Mouse (Mus musculus): ENCODE results near the gene Rab4a. TPM values are rescaled to one million over a fixed set of nuclear protein-coding genes. Genes with fewer than 3 reads are reported as not detected.
A peak's percentile ranks its signal among the peaks of the same experiment; 100 is the strongest.

Rab4a gene
- polyA plus RNA-seq, 1 experiment from 2014 or later: 38.3 TPM

GRCm38 (mm10) chr8:123817747-123818146 is 12.0 kb downstream of the Rab4a start:
- H3K4me2 ChIP-seq: no peak overlapping the region
- H3K4me1 ChIP-seq: peaks cover 69% of the 10 kb centered on the region
- 80% methylated on average over 11 of the region's 11 CpGs for whole genome bisulfite sequencing (ENCODE audit: insufficient replicate concordance)
- H3K36me3 ChIP-seq: peaks cover 42% of the 10 kb centered on the region
- H3K27me3 ChIP-seq (replicated peaks): no peaks in the 10 kb centered on the region
- no peak overlapping the region for H3K4me3 ChIP-seq
- 0 out of 2 replicates have a peak overlapping the region, but pooled peaks have one; percentile 13 for H3K27ac ChIP-seq
- no peak overlapping the region for H3K9ac ChIP-seq
- no peak for ATAC-seq
- peaks cover 2% of the 10 kb centered on the region; the same call in 1 of the 2 replicates for H3K9me3 ChIP-seq (replicated peaks)

GRCm38 (mm10) chr8:123819683-123820610 is 14.2 kb downstream of the Rab4a start:
- H3K9me3 ChIP-seq (replicated peaks): peaks cover 7% of the 10 kb centered on the region; the same call in 1 of the 2 replicates
- 51% methylated on average over 19 of the region's 19 CpGs for WGBS (ENCODE audit: insufficient replicate concordance)
- no peaks in the 10 kb centered on the region for H3K27me3 ChIP-seq (replicated peaks)
- H3K27ac ChIP-seq: peak overlapping the region; percentile 83
- H3K9ac ChIP-seq: peak overlapping the region; percentile 37; the same call in 1 of the 2 replicates
- H3K4me2 ChIP-seq: peak overlapping the region; percentile 61
- H3K4me3 ChIP-seq: peak overlapping the region; percentile 21; the same call in 1 of the 2 replicates
- ATAC-seq: peak; percentile 67
- peaks cover 53% of the 10 kb centered on the region for H3K36me3 ChIP-seq
- H3K4me1 ChIP-seq: peaks cover 78% of the 10 kb centered on the region

GRCm38 (mm10) chr8:123820780-123821179 is 15.0 kb downstream of the Rab4a start:
- no peaks in the 10 kb centered on the region for H3K27me3 ChIP-seq (replicated peaks)
- peak overlapping the region; percentile 28; the same call in 1 of the 2 replicates for H3K9ac ChIP-seq
- 54% methylated on average over 6 of the region's 6 CpGs for WGBS (ENCODE audit: insufficient replicate concordance)
- H3K27ac ChIP-seq: peak overlapping the region; percentile 83; the same call in 1 of the 2 replicates
- ATAC-seq: no peak; the same call in 1 of the 2 replicates
- no peak overlapping the region for H3K4me3 ChIP-seq
- H3K36me3 ChIP-seq: peaks cover 55% of the 10 kb centered on the region
- H3K4me2 ChIP-seq: peak overlapping the region; percentile 61
- peaks cover 7% of the 10 kb centered on the region; the same call in 1 of the 2 replicates for H3K9me3 ChIP-seq (replicated peaks)
- H3K4me1 ChIP-seq: peaks cover 85% of the 10 kb centered on the region

GRCm38 (mm10) chr8:123823111-123823510 is 17.3 kb downstream of the Rab4a start:
- Histone ChIP-seq H3K27ac (peak overlapping the region; percentile 66), H3K36me3 (peaks cover 55% of the 10 kb centered on the region)

GRCm38 (mm10) chr8:123823532-123824123 is 17.8 kb downstream of the Rab4a start:
- Histone ChIP-seq H3K9me3 (replicated peaks) (peaks cover 7% of the 10 kb centered on the region; the same call in 1 of the 2 replicates), H3K36me3 (peaks cover 61% of the 10 kb centered on the region), H3K4me1 (peaks cover 72% of the 10 kb centered on the region), H3K4me2 (peak overlapping the region; percentile 37), H3K27me3 (replicated peaks) (no peaks in the 10 kb centered on the region), H3K27ac (peak overlapping the region; percentile 72), H3K9ac (no peak overlapping the region), H3K4me3 (no peak overlapping the region)
- ATAC-seq: peak; percentile 66
- WGBS (ENCODE audit: insufficient replicate concordance): 40% methylated on average over 18 of the region's 18 CpGs

More at GRCm38 (mm10) chr8:123823111-123823510, 17.3 kb downstream of the Rab4a start:
- Histone ChIP-seq H3K4me1 (peaks cover 77% of the 10 kb centered on the region), H3K27me3 (replicated peaks) (no peaks in the 10 kb centered on the region), H3K9me3 (replicated peaks) (peaks cover 7% of the 10 kb centered on the region; the same call in 1 of the 2 replicates), H3K4me2 (peak overlapping the region; percentile 37), H3K9ac (no peak overlapping the region), H3K4me3 (no peak overlapping the region)
- no peak for ATAC-seq
- WGBS (ENCODE audit: insufficient replicate concordance): 69% methylated on average over 10 of the region's 10 CpGs

- H3K9ac ChIP-seq: no peak overlapping the region
- H3K36me3 ChIP-seq: peaks cover 79% of the 10 kb centered on the region
- no peak overlapping the region for H3K4me2 ChIP-seq
- peaks cover 7% of the 10 kb centered on the region; the same call in 1 of the 2 replicates for H3K9me3 ChIP-seq (replicated peaks)
- no peaks in the 10 kb centered on the region for H3K27me3 ChIP-seq (replicated peaks)
- no peak overlapping the region for H3K27ac ChIP-seq
- peaks cover 49% of the 10 kb centered on the region for H3K4me1 ChIP-seq
- no peak for ATAC-seq
- no peak overlapping the region for H3K4me3 ChIP-seq
- WGBS (ENCODE audit: insufficient replicate concordance): 77% methylated on average over 9 of the region's 9 CpGs
Measured at GRCm38 (mm10) chr8:123826001-123826400, 20.2 kb downstream of the Rab4a start.

- WGBS (ENCODE audit: insufficient replicate concordance): 81% methylated on average over 7 of the region's 7 CpGs
- H3K9ac ChIP-seq: no peak overlapping the region
- no peak overlapping the region for H3K4me3 ChIP-seq
- H3K27me3 ChIP-seq (replicated peaks): no peaks in the 10 kb centered on the region
- ATAC-seq: no peak
- H3K4me1 ChIP-seq: peaks cover 41% of the 10 kb centered on the region
- peaks cover 87% of the 10 kb centered on the region for H3K36me3 ChIP-seq
- no peak overlapping the region for H3K4me2 ChIP-seq
- H3K9me3 ChIP-seq (replicated peaks): peaks cover 7% of the 10 kb centered on the region; the same call in 1 of the 2 replicates
- H3K27ac ChIP-seq: no peak overlapping the region
Measured at GRCm38 (mm10) chr8:123826758-123827157, 21.0 kb downstream of the Rab4a start.

GRCm38 (mm10) chr8:123827523-123827922 is 21.7 kb downstream of the Rab4a start:
- Histone ChIP-seq H3K27me3 (replicated peaks) (no peaks in the 10 kb centered on the region), H3K27ac (no peak overlapping the region), H3K4me3 (no peak overlapping the region), H3K4me1 (peaks cover 34% of the 10 kb centered on the region), H3K4me2 (no peak overlapping the region), H3K36me3 (peaks cover 93% of the 10 kb centered on the region), H3K9ac (no peak overlapping the region), H3K9me3 (replicated peaks) (peaks cover 7% of the 10 kb centered on the region; the same call in 1 of the 2 replicates)
- no peak for ATAC-seq
- WGBS (ENCODE audit: insufficient replicate concordance): 90% methylated on average over 13 of the region's 13 CpGs

- Histone ChIP-seq H3K4me2 (no peak overlapping the region), H3K4me1 (no peaks in the 10 kb centered on the region), H3K4me3 (no peak overlapping the region), H3K27ac (no peak overlapping the region), H3K9ac (no peak overlapping the region), H3K36me3 (peaks cover 98% of the 10 kb centered on the region), H3K27me3 (replicated peaks) (no peaks in the 10 kb centered on the region), H3K9me3 (replicated peaks) (no peaks in the 10 kb centered on the region)
- no peak for ATAC-seq
- 86% methylated on average over 4 of the region's 4 CpGs for WGBS (ENCODE audit: insufficient replicate concordance)
Measured at GRCm38 (mm10) chr8:123832757-123833156, 27.0 kb downstream of the Rab4a start.

- 58% methylated on average over 9 of the region's 9 CpGs for WGBS (ENCODE audit: insufficient replicate concordance)
- H3K9ac ChIP-seq: no peak overlapping the region
- peaks cover 73% of the 10 kb centered on the region for H3K36me3 ChIP-seq
- H3K9me3 ChIP-seq (replicated peaks): no peaks in the 10 kb centered on the region
- H3K4me3 ChIP-seq: no peak overlapping the region
- peak; percentile 66; the same call in 1 of the 2 replicates for ATAC-seq
- H3K27ac ChIP-seq: no peak overlapping the region
- H3K4me1 ChIP-seq: no peaks in the 10 kb centered on the region
- H3K4me2 ChIP-seq: no peak overlapping the region
- no peaks in the 10 kb centered on the region for H3K27me3 ChIP-seq (replicated peaks)
Measured at GRCm38 (mm10) chr8:123835451-123835850, 29.7 kb downstream of the Rab4a start.

- Histone ChIP-seq H3K9me3 (replicated peaks) (no peaks in the 10 kb centered on the region), H3K4me1 (no peaks in the 10 kb centered on the region), H3K27ac (no peak overlapping the region), H3K4me3 (no peak overlapping the region), H3K4me2 (no peak overlapping the region), H3K36me3 (peaks cover 72% of the 10 kb centered on the region), H3K9ac (no peak overlapping the region), H3K27me3 (replicated peaks) (no peaks in the 10 kb centered on the region)
- ATAC-seq: no peak
- WGBS (ENCODE audit: insufficient replicate concordance): 86% methylated on average over 6 of the region's 6 CpGs
Measured at GRCm38 (mm10) chr8:123836354-123836753, 30.6 kb downstream of the Rab4a start.

GRCm38 (mm10) chr8:123838496-123838895 is 32.7 kb downstream of the Rab4a start:
- H3K9me3 ChIP-seq (replicated peaks): no peaks in the 10 kb centered on the region
- H3K27me3 ChIP-seq (replicated peaks): no peaks in the 10 kb centered on the region
- no peak overlapping the region for H3K4me3 ChIP-seq
- no peak overlapping the region for H3K9ac ChIP-seq
- H3K36me3 ChIP-seq: peaks cover 69% of the 10 kb centered on the region
- WGBS (ENCODE audit: insufficient replicate concordance): 70% methylated on average over 9 of the region's 9 CpGs
- ATAC-seq: no peak
- no peaks in the 10 kb centered on the region for H3K4me1 ChIP-seq
- H3K4me2 ChIP-seq: no peak overlapping the region
- H3K27ac ChIP-seq: no peak overlapping the region
